Mouse (Mus musculus) heart, postnatal 0 days (tissue): Measurements from ENCODE around the gene Nxph4. TPM values are rescaled to one million over a fixed set of nuclear protein-coding genes. Genes with fewer than 3 reads are reported as not detected.
A peak's percentile ranks its signal among the peaks of the same experiment; 100 is the strongest.

Experiments
- ATAC-seq: fragments of 200-750 bp; cut with Nextera tagmentation; 2 replicates; pipeline ENCODE4 v1.8.0; 2017; ENCODE audit warnings: low read depth, moderate number of reproducible peaks, moderate library complexity; ENCODE audit not compliant: insufficient read depth
- DNase-seq: peaks from one replicate; pipeline ENCODE4 v3.0.0-alpha.2; 2016; ENCODE audit warnings: low spot score
- H3K27ac ChIP-seq: fragments of 300-500 bp; sonication (generic); 2 replicates; pipeline ENCODE4 v1.5.1; 2014; ENCODE audit warnings: low read depth, mild to moderate bottlenecking
- H3K27me3 ChIP-seq: fragments of 300-500 bp; sonication (generic); 2 replicates; pipeline ENCODE4 v1.6.1; 2014; ENCODE audit warnings: low read length, mixed read lengths; ENCODE audit not compliant: control insufficient read depth, insufficient read depth
- H3K36me3 ChIP-seq: fragments of 300-500 bp; sonication (generic); replicated peaks from 2 replicates; pipeline ENCODE4 v1.6.1; 2014; ENCODE audit warnings: low read length, mixed read lengths; ENCODE audit not compliant: control insufficient read depth, insufficient read depth
- H3K4me1 ChIP-seq: fragments of 300-500 bp; sonication (generic); 2 replicates; pipeline ENCODE4 v1.6.1; 2014; ENCODE audit warnings: antibody characterized with exemption; ENCODE audit not compliant: control insufficient read depth, insufficient read depth
- H3K4me2 ChIP-seq: fragments of 300-500 bp; sonication (generic); 2 replicates; pipeline ENCODE4 v1.6.1; 2014; ENCODE audit warnings: low read depth, mild to moderate bottlenecking, low read length, moderate library complexity
- H3K4me3 ChIP-seq: fragments of 300-500 bp; sonication (generic); 2 replicates; pipeline ENCODE4 v1.5.1; 2014; ENCODE audit warnings: low read depth, low read length
- H3K9ac ChIP-seq: fragments of 300-500 bp; sonication (generic); replicated peaks from 2 replicates; pipeline ENCODE4 v1.6.1; 2014; ENCODE audit warnings: low read depth, low read length, mixed read lengths
- H3K9me3 ChIP-seq: fragments of 300-500 bp; sonication (generic); replicated peaks from 2 replicates; pipeline ENCODE4 v1.6.1; 2016; ENCODE audit warnings: low read length; ENCODE audit not compliant: control insufficient read depth
- CTCF ChIP-seq: IDR thresholded peaks from 2 replicates; pipeline ENCODE4 v1.5.1; 2016; ENCODE audit warnings: antibody characterized with exemption, control low read depth, low read depth
- EP300 ChIP-seq: IDR thresholded peaks from 2 replicates; pipeline ENCODE4 v1.6.1; 2016; ENCODE audit warnings: antibody characterized with exemption, low read depth
- WGBS: fragments of 180-500 bp; shearing (Covaris S2); extraction: QIAGEN DNeasy Blood & Tissue Kit; methylation state at CpG from one replicate; pipeline ENCODE4 v1.1.7; 2014; 5-methylcytosine and 5-hydroxymethylcytosine counted together
- polyA plus RNA-seq: library from polyadenylated mRNA; unstranded; fragments of >200 nt; fragmentation: Nextera tagmentation; extraction: Ambion mirVana; gene quantifications from 2 replicates; pipeline ENCODE4 v1.2.1, GENCODE M21; 2015
- total RNA-seq: library from RNA; depleted of rRNA; stranded (reverse); fragments of >200 nt; gene quantifications from 2 replicates; pipeline ENCODE4 v1.2.3, GENCODE M21; 2014; ENCODE audit warnings: low replicate concordance

The Nxph4 gene
- total and polyA plus RNA-seq, 2 experiments from 2014 or later, result 0.41 TPM; not detected in 1

GRCm38 (mm10) chr10:127576381-127576961 lies 42.1 kb upstream of the Nxph4 start:
- H3K36me3 ChIP-seq, result peaks cover 19% of the 10 kb centered on the region; the same call in 1 of the 2 replicates
- peak; percentile 73 for TF ChIP-seq CTCF
- TF ChIP-seq EP300, result no peak
- H3K4me1 ChIP-seq, result no peaks in the 10 kb centered on the region
- H3K4me2 ChIP-seq, result no peak overlapping the region
- no peak overlapping the region for H3K9ac ChIP-seq
- ATAC-seq (peak; percentile 44; the same call in 1 of the 2 replicates), DNase-seq (peak; percentile 49)
- 55% methylated on average over 18 of the region's 18 CpGs for WGBS
- H3K9me3 ChIP-seq, result no peaks in the 10 kb centered on the region
- no peak overlapping the region for H3K4me3 ChIP-seq
- no peak overlapping the region for H3K27ac ChIP-seq
- no peaks in the 10 kb centered on the region for H3K27me3 ChIP-seq

- Histone ChIP-seq H3K36me3 (peaks cover 14% of the 10 kb centered on the region; the same call in 1 of the 2 replicates), H3K9me3 (no peaks in the 10 kb centered on the region), H3K9ac (no peak overlapping the region), H3K27me3 (no peaks in the 10 kb centered on the region), H3K27ac (no peak overlapping the region), H3K4me1 (no peaks in the 10 kb centered on the region), H3K4me3 (no peak overlapping the region), H3K4me2 (no peak overlapping the region)
- TF ChIP-seq CTCF (no peak), EP300 (no peak)
- WGBS, result 83% methylated on average over 7 of the region's 7 CpGs
- no peak for DNase-seq
- ATAC-seq, result no peak
These were observed 41.4 kb upstream of the Nxph4 start for GRCm38 (mm10) chr10:127575741-127576140.

- no peak for TF ChIP-seq EP300
- no peak for TF ChIP-seq CTCF
- no peaks in the 10 kb centered on the region for H3K9me3 ChIP-seq
- no peak overlapping the region for H3K4me2 ChIP-seq
- H3K36me3 ChIP-seq, result peaks cover 7% of the 10 kb centered on the region; the same call in 1 of the 2 replicates
- WGBS, result 88% methylated on average over 5 of the region's 5 CpGs
- H3K4me3 ChIP-seq, result no peak overlapping the region
- DNase-seq, result no peak
- H3K27me3 ChIP-seq, result no peaks in the 10 kb centered on the region
- no peak overlapping the region for H3K27ac ChIP-seq
- no peak overlapping the region for H3K9ac ChIP-seq
- H3K4me1 ChIP-seq, result no peaks in the 10 kb centered on the region
- ATAC-seq, result no peak
These were observed 37.9 kb upstream of the Nxph4 start for GRCm38 (mm10) chr10:127572281-127572680.

GRCm38 (mm10) chr10:127570937-127571641 lies 36.7 kb upstream of the Nxph4 start:
- H3K4me3 ChIP-seq, result no peak overlapping the region
- H3K27me3 ChIP-seq, result no peaks in the 10 kb centered on the region
- ATAC-seq, result no peak
- no peaks in the 10 kb centered on the region for H3K4me1 ChIP-seq
- H3K36me3 ChIP-seq, result peaks cover 15% of the 10 kb centered on the region
- TF ChIP-seq EP300 (no peak), CTCF (no peak)
- H3K4me2 ChIP-seq, result no peak overlapping the region
- DNase-seq, result no peak
- H3K27ac ChIP-seq, result no peak overlapping the region
- 85% methylated on average over 17 of the region's 17 CpGs for WGBS
- H3K9me3 ChIP-seq, result no peaks in the 10 kb centered on the region
- no peak overlapping the region for H3K9ac ChIP-seq

GRCm38 (mm10) chr10:127570384-127570783 lies 36.0 kb upstream of the Nxph4 start:
- H3K4me3 ChIP-seq, result no peak overlapping the region
- no peaks in the 10 kb centered on the region for H3K4me1 ChIP-seq
- 60% methylated on average over 6 of the region's 6 CpGs for WGBS
- no peak for TF ChIP-seq CTCF
- TF ChIP-seq EP300, result no peak
- no peak overlapping the region for H3K9ac ChIP-seq
- H3K4me2 ChIP-seq, result no peak overlapping the region
- no peaks in the 10 kb centered on the region for H3K9me3 ChIP-seq
- ATAC-seq (no peak), DNase-seq (no peak)
- no peak overlapping the region for H3K27ac ChIP-seq
- no peaks in the 10 kb centered on the region for H3K27me3 ChIP-seq
- H3K36me3 ChIP-seq, result peaks cover 16% of the 10 kb centered on the region
